Mouse (Mus musculus): ENCODE measurements around the gene Olfr401. TPM values are rescaled to one million over a fixed set of nuclear protein-coding genes. Genes with fewer than 3 reads are reported as not detected.
"Not testable (repeated sequence)": the region's sequence is repeated elsewhere in the genome, so short reads cannot be mapped to it uniquely, and the experiment has no call there.

Gene Olfr401
- total RNA-seq (2021) = not detected
- long read RNA-seq, experiment 1 = 0 reads
- long read RNA-seq, experiment 2 = 0 reads

DNA sequence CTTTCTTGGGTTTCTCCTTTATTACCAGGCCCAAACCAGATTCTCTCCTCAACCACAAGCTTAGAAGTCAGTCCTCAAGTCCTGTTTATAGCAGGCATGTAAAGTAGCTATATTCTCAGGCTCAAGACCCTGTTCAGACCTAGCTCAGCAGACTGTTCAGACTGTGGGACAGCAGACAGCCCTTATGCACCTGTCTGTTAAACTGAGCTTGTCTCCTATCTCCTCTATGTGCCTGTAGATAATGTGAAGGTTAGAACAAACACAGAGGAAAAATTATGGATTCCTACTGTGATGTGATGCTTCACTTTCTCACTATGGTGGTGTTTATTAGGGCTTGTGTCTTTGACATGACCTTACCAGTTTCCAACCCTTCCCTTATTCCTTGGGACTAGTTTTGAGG, at the start of gene Olfr401:
TSS of gene Olfr401 (plus strand) at position 301 of the 400 bp plus-strand sequence.
- no peak for DNase-seq (ENCODE audit: low spot score in 2 of 2)

GRCm38 (mm10) chr11:74069655-74070054, 43.9 kb upstream of the Olfr401 start, which contains the start of gene Zfp616:
Gene Zfp616 (plus strand): TSS chr11:74069955.
- DNase-seq (ENCODE audit: low spot score in 2 of 2) = no peak

DNA sequence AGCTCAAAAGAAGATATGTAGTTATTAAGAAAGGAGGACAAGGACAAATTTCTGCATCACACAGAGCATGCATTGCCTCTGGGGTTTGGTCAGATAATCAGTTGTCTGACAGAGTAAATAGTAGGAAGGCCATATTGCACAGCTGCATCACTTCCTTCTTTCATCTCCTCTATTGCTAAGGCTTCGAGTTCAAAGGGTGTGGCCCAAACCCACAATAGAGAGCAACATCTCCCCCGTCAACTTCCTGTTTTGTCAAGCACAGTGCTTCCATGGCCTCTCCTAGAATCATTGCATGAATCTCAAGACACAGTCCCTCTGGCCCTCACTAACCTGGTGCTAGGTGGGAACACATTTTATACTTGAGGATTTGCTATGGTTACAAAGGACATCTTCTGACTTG, 12.8 kb upstream of the Olfr401 start:
- DNase-seq (ENCODE audit: low spot score in 2 of 2) = no peak

- DNase-seq (ENCODE audit: low spot score in 2 of 2) = no peak
Observed at GRCm38 (mm10) chr11:74101507-74101906, 12.0 kb upstream of the Olfr401 start.

DNA sequence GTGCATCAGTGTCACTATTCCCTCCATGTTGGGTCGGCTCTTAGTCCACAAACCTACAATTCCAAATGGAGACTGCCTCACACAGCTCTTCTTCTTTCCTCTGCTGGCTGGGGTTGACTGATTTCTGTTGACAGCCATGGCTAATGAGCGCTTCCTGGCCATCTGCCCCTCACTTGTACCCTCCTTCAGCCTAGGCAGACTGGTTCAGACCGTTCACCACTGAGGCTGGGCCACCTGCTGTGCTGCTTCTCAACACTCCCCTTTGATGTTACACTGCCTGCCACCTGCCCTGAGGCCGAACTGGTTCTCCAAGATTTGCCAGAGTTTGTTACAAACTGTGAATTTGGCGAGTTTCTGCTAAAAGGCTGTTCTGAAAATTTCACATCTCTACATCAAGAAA, 8.4 kb upstream of the Olfr401 start:
- no peak for DNase-seq (ENCODE audit: low spot score in 2 of 2)

- not testable (repeated sequence) for DNase-seq (ENCODE audit: low spot score in 2 of 2)
Observed at GRCm38 (mm10) chr11:74140001-74140400, 26.5 kb downstream of the Olfr401 start.

DNA sequence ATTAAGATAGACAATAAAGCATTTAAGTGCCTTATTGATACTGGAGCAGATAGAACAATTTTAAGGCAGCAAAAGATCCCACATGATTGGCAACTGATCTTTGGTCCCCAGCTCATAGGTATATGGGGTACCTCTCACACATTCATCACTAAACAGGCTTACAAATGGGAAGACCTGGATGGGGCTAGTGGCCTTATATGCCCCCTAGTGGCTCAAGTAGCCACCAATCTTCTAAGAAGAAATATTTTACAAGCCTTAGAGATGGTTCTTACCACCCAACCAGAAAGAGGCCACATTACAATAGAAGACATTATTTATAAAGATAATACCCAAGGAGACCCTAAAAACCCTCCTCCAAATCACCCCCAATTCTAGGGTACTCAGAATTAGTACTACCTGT, 32.4 kb downstream of the Olfr401 start:
- no peak for DNase-seq (ENCODE audit: low spot score in 2 of 2)

DNA sequence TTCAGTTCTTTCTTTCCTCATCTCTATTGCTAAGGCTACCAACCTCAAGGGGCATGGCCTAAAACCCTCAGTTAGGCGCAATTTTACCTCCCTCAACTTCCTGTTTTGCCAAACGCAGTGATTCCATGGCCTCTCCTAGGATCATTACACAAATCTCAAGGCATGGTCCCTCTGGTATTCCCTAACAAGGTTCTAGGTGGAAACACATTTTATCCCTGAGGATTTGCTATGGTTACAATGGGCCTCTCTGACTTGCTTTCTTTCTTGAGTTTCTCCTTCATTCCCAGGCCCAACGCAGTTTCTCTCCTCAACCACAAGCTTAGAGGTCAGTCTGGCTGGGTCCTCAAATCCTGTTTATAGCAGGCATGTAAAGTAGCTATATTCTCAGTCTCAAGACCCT, 39.7 kb downstream of the Olfr401 start, which contains the start of gene Olfr402:
TSS of gene Olfr402 (plus strand) at position 301 of the 400 bp plus-strand sequence.
- DNase-seq (ENCODE audit: low spot score in 2 of 2) = no peak

DNA sequence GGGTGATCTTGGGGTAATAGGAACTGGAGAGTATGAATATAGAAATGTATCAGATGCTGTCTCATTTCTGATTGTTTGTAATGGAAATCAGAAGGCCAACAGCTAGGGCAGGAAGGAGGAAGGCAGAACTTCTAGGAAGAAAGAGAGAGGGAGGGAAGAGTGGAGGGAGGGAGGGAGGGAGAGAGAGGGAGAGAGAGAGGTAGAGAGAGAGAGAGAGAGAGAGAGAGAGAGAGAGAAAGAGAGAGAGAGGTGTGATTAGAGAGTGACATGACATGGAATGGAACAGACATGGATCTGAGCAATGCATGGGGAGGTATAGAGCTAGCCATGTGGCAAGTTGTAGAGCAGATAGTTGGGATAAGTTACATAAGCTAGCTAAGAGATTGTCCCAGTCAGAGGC, 55.3 kb downstream of the Olfr401 start:
- DNase-seq (ENCODE audit: low spot score in 2 of 2) = no peak

Other genes starting within 250 kb of the Olfr401 start
- not detected for gene Olfr394, start 222.9 kb upstream of the Olfr401 start, total RNA-seq (2021)
- gene Olfr395, start 204.4 kb upstream of the Olfr401 start, total RNA-seq (2021) = not detected
- gene Olfr23, start 177.0 kb upstream of the Olfr401 start, total RNA-seq (2021) = not detected
- not detected for gene Olfr397, start 152.9 kb upstream of the Olfr401 start, total RNA-seq (2021)
- not detected for gene Olfr398, start 123.3 kb upstream of the Olfr401 start, total RNA-seq (2021)
- not detected for gene Olfr139, start 57.2 kb upstream of the Olfr401 start, total RNA-seq (2021)
- gene Olfr399, start 57.1 kb upstream of the Olfr401 start, total RNA-seq (2021) = not detected
- gene Zfp616, start 43.8 kb upstream of the Olfr401 start, total RNA-seq (2021) = not detected
- not detected for gene Olfr402, start 39.8 kb downstream of the Olfr401 start, total RNA-seq (2021)
- not detected for gene Olfr403, start 72.5 kb downstream of the Olfr401 start, total RNA-seq (2021)
- not detected for gene Olfr43, start 97.7 kb downstream of the Olfr401 start, total RNA-seq (2021)
- gene Olfr406, start 146.1 kb downstream of the Olfr401 start, total RNA-seq (2021) = not detected
- not detected for gene Olfr59, start 170.0 kb downstream of the Olfr401 start, total RNA-seq (2021)
- not detected for gene Olfr410, start 224.3 kb downstream of the Olfr401 start, total RNA-seq (2021)
- not detected for gene Olfr411, start 238.9 kb downstream of the Olfr401 start, total RNA-seq (2021)
- gene Olfr412, start 248.4 kb downstream of the Olfr401 start, total RNA-seq (2021) = not detected

Data from adrenal gland, adult 18-20 months (tissue).